Mouse (Mus musculus) left cerebral cortex, postnatal 4 days (tissue): ENCODE results near the gene Htra1. TPM values are rescaled to one million over a fixed set of nuclear protein-coding genes. Genes with fewer than 3 reads are reported as not detected.

ENCODE experiments used
- DNase-seq: peaks from one replicate; pipeline ENCODE4 v3.0.0-alpha.2; 2022
- intact Hi-C: fragments of 180-260 bp; cut with DNase I; formaldehyde crosslinking; loops from one replicate; pipeline ENCODE4 v1.15.1; 2025
- total RNA-seq, 2 experiments: library from RNA; stranded (reverse); gene quantifications; 2 replicates each; pipeline ENCODE4 v1.2.3; 2021

The Htra1 gene
- 10 to 100 TPM; 45.2 to 48.8 TPM for total RNA-seq

- peak; percentile 68 for DNase-seq
- intact Hi-C loops: no loop called here
Measured at GRCm38 (mm10) chr7:130935793-130936471, at the start of gene Htra1. Gene Htra1, plus strand, starts transcription at chr7:130936111.

- DNase-seq: no peak
- intact Hi-C loops: no loop called here
Measured at GRCm38 (mm10) chr7:130886246-130886645, 49.7 kb upstream of the Htra1 start.

GRCm38 (mm10) chr7:130887946-130888345, 48.0 kb upstream of the Htra1 start:
- no peak for DNase-seq
- intact Hi-C loops: no loop called here

- intact Hi-C loops: no loop called here
- DNase-seq: no peak
Measured at GRCm38 (mm10) chr7:130890871-130891270, 45.0 kb upstream of the Htra1 start.

- intact Hi-C loops: no loop called here
- DNase-seq: no peak
Measured at GRCm38 (mm10) chr7:130892973-130893372, 42.9 kb upstream of the Htra1 start.

GRCm38 (mm10) chr7:130894931-130895617, 40.8 kb upstream of the Htra1 start:
- DNase-seq: no peak
- intact Hi-C loops: no loop called here

- intact Hi-C loops: no loop called here
Measured at GRCm38 (mm10) chr7:130895618-130895945, 40.3 kb upstream of the Htra1 start.

GRCm38 (mm10) chr7:130896064-130896463, 39.8 kb upstream of the Htra1 start:
- DNase-seq: no peak
- intact Hi-C loops: no loop called here

More at GRCm38 (mm10) chr7:130895618-130895945, 40.3 kb upstream of the Htra1 start:
- no peak for DNase-seq

GRCm38 (mm10) chr7:130897201-130897600, 38.7 kb upstream of the Htra1 start:
- intact Hi-C loops: no loop called here
- no peak for DNase-seq

- intact Hi-C loops: no loop called here
- peak; percentile 22 for DNase-seq
Measured at GRCm38 (mm10) chr7:130898373-130898772, 37.5 kb upstream of the Htra1 start.

GRCm38 (mm10) chr7:130900233-130900848, 35.6 kb upstream of the Htra1 start:
- no peak for DNase-seq
- intact Hi-C loops: no loop called here

GRCm38 (mm10) chr7:130902929-130903328, 33.0 kb upstream of the Htra1 start:
- intact Hi-C loops: no loop called here
- DNase-seq: no peak

GRCm38 (mm10) chr7:130903505-130904074, 32.3 kb upstream of the Htra1 start:
- no peak for DNase-seq
- intact Hi-C loops: no loop called here

- no peak for DNase-seq
- intact Hi-C loops: no loop called here
Measured at GRCm38 (mm10) chr7:130904571-130905365, 31.1 kb upstream of the Htra1 start.

GRCm38 (mm10) chr7:130910841-130911240, 25.1 kb upstream of the Htra1 start:
- intact Hi-C loops: loop anchor here (10.0 kb wide), 1 partner anchor 86 kb away; no protein-coding TSS in a partner anchor
- no peak for DNase-seq

- DNase-seq: no peak
- intact Hi-C loops: loop anchor here (5.0 to 10.0 kb wide), 2 partner anchors 90 to 143 kb away; partner anchors contain the start of gene Btbd16
Measured at GRCm38 (mm10) chr7:130914693-130915363, 21.1 kb upstream of the Htra1 start.

- intact Hi-C loops: loop anchor here (5.0 to 10.0 kb wide), 2 partner anchors 93 to 146 kb away; partner anchors contain the start of gene Btbd16
- no peak for DNase-seq
Measured at GRCm38 (mm10) chr7:130918260-130918659, 17.7 kb upstream of the Htra1 start.

GRCm38 (mm10) chr7:130922981-130923731, 12.8 kb upstream of the Htra1 start:
- DNase-seq: peak; percentile 81
- intact Hi-C loops: no loop called here

GRCm38 (mm10) chr7:130930401-130930800, 5.5 kb upstream of the Htra1 start:
- no peak for DNase-seq
- intact Hi-C loops: no loop called here
